Mouse (Mus musculus): Measurements from ENCODE around the gene Tcf7l2.

The Tcf7l2 gene

GRCm38 (mm10) chr19:55941253-55942125, 199.9 kb downstream of the Tcf7l2 start:
- DNase-seq (ENCODE audit: low spot score): peak; percentile 45

GRCm38 (mm10) chr19:55951397-55951796, 209.8 kb downstream of the Tcf7l2 start:
- no peak for DNase-seq (ENCODE audit: low spot score)

- DNase-seq (ENCODE audit: low spot score): no peak
Measured at GRCm38 (mm10) chr19:55953207-55953606, 211.6 kb downstream of the Tcf7l2 start.

DNA sequence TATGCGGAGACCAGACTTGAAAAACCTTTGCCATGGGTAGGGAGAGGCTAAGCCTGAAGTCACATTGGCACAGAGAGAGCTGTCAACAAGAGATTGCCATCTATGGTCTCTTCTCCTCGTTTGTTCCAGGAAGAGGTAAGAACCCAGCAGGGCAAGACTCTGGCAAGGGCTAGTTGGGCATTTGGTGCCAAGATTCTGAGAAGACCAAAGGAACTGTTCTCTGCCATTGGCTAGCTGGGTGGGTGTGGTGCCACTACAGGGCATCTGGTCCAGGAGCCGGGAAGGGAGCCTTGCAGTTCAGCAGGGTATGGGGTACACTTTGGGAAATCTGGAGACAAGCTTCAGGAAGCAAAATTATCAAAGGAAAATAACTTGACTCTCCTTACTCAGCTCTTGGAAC, 213.5 kb downstream of the Tcf7l2 start:
- no peak for DNase-seq (ENCODE audit: low spot score)

DNA sequence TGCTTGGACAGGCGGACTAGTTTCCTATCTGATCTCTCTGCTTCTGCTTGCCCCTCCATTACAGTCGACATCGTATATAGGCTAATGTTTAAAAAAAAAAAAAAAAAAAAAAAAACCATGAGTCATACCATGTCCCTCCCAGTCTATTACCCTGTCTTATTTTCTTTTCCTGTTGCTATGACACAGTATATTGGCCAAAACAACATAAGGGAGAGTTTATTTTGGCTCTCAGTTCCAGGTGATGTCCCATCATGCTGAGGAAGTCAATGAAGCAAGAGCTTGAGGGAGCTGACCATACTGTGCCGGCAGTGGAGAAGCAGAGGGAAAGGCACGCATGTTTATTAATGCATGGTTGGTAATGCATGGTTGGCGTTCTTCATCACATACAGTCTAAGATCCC, 215.1 kb downstream of the Tcf7l2 start:
- DNase-seq (ENCODE audit: low spot score): no peak

DNA sequence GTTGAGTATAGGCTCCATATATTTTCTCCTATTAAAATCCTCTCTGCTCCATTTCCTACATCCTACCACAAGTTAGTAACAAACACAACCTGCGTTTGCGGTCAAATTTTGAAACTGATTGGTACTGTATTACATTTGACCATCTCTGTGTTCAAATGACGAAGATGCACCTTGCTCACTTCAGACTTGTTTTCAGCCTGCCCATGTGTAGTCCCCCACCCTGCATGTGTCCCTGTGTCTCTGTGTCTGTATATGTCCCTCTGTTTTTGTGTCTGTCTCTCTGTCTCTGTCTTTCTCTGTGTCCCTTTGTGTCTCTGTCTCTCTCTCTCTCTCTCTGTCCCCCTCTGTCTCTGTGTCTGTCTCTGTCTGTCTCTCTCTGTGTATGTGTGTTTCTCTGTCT, 222.8 kb downstream of the Tcf7l2 start:
- DNase-seq (ENCODE audit: low spot score): no peak

GRCm38 (mm10) chr19:55966066-55966465, 224.4 kb downstream of the Tcf7l2 start:
- no peak for DNase-seq (ENCODE audit: low spot score)

- peak; percentile 49 for DNase-seq (ENCODE audit: low spot score)
Measured at GRCm38 (mm10) chr19:55969929-55970531, 228.4 kb downstream of the Tcf7l2 start.

- no peak for DNase-seq (ENCODE audit: low spot score)
Measured at GRCm38 (mm10) chr19:55976073-55976472, 234.5 kb downstream of the Tcf7l2 start.

Data from embryo, embryonic 10.5 days (tissue).